Comparison of ENCODE assay signal across 8 mouse cellular contexts in the genomic region with DNA sequence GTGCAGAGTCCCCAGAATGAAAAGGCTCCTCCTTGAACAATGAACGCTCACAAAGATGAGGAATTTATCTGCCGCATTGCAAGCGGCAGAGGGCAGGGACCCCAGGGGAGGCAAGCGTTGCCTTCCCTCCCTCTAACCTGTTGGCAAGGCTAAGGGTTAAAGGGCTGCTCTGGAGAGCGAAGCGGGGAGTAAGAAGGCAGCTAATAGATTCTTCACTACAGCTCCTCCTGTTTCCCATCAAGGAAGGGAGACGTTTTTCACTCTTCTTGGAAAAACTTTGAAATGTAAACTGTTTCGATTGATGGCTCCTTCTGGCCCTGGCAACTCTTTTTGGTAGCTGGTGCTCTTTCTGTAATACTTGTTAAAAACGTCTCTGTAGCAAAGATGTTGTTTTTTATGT.
DNase-seq lines count a peak whose midpoint lies in the region; ATAC-seq and TF ChIP-seq lines count a peak whose summit lies in the region.

No protein-coding gene starts in this region.

- ATAC-seq in forebrain, postnatal 0 days, result peak; percentile 40; the same call in 1 of the 2 replicates
- ATAC-seq in midbrain, embryonic 12.5 days (ENCODE audit: low FRiP score, low read depth), result no peak

- H3K9ac ChIP-seq in forebrain, postnatal 0 days, result peak overlapping the region; percentile 47
- H3K9ac ChIP-seq in midbrain, embryonic 12.5 days (replicated peaks), result no peak overlapping the region

- WGBS in heart, embryonic 10.5 days, result 11% methylated on average over 9 of the region's 9 CpGs
- 2% methylated on average over 9 of the region's 9 CpGs for WGBS in forebrain, postnatal 0 days
- WGBS in midbrain, embryonic 12.5 days, result 10% methylated on average over 9 of the region's 9 CpGs

- H3K27me3 ChIP-seq in heart, embryonic 10.5 days (ENCODE audit: insufficient read depth, poor library complexity, severe bottlenecking), result no peaks in the 10 kb centered on the region
- H3K27me3 ChIP-seq in forebrain, postnatal 0 days (ENCODE audit: insufficient read depth, low read length), result no peaks in the 10 kb centered on the region
- no peaks in the 10 kb centered on the region for H3K27me3 ChIP-seq in midbrain, embryonic 12.5 days

- peak overlapping the region; percentile 46 for H3K4me3 ChIP-seq in heart, embryonic 10.5 days
- H3K4me3 ChIP-seq in forebrain, postnatal 0 days (ENCODE audit: low read depth, low read length), result peak overlapping the region; percentile 25; the same call in 1 of the 2 replicates
- H3K4me3 ChIP-seq in midbrain, embryonic 12.5 days, result peak overlapping the region; percentile 20; the same call in 1 of the 2 replicates

- H3K27ac ChIP-seq in heart, embryonic 10.5 days, result 0 out of 2 replicates have a peak overlapping the region, but pooled peaks have one; percentile 22
- H3K27ac ChIP-seq in forebrain, postnatal 0 days (ENCODE audit: low read depth, low read length), result peak overlapping the region; percentile 80
- no peak overlapping the region for H3K27ac ChIP-seq in midbrain, embryonic 12.5 days (replicated peaks)

- no peak for TF ChIP-seq POLR2A in brain, embryonic 14.5 days (IDR thresholded peaks at IDR 0.05; ENCODE audit: borderline replicate concordance, extremely low read depth, insufficient read depth, insufficient read length, poor library complexity, severe bottlenecking)

- no peaks in the 10 kb centered on the region for H3K9me3 ChIP-seq in heart, embryonic 10.5 days
- H3K9me3 ChIP-seq in forebrain, postnatal 0 days (ENCODE audit: low read length), result no peaks in the 10 kb centered on the region
- no peaks in the 10 kb centered on the region for H3K9me3 ChIP-seq in midbrain, embryonic 12.5 days

- no peak for DNase-seq in heart, embryonic 10.5 days (ENCODE audit: low spot score)
- no peak for DNase-seq in heart, adult 11 months
- DNase-seq in brain, embryonic 14.5 days (ENCODE audit: low read depth), result peak; percentile 68
- DNase-seq in forebrain, postnatal 0 days, result peak; percentile 75
- no peak for DNase-seq in urinary bladder, postnatal 36 days (ENCODE audit: low spot score in 2 of 2)
- DNase-seq in thymus, postnatal 14 days, result no peak
- no peak for DNase-seq in adrenal gland, adult 2 months

- 0 out of 2 replicates have a peak, but pooled peaks cover 5% of the 10 kb centered on the region for H3K4me1 ChIP-seq in heart, embryonic 10.5 days
- no peaks in the 10 kb centered on the region for H3K4me1 ChIP-seq in forebrain, postnatal 0 days (ENCODE audit: insufficient read depth)
- peaks cover 7% of the 10 kb centered on the region for H3K4me1 ChIP-seq in midbrain, embryonic 12.5 days

- no peaks in the 10 kb centered on the region for H3K36me3 ChIP-seq in heart, embryonic 10.5 days
- no peaks in the 10 kb centered on the region for H3K36me3 ChIP-seq in forebrain, postnatal 0 days (ENCODE audit: insufficient read depth)
- no peaks in the 10 kb centered on the region for H3K36me3 ChIP-seq in midbrain, embryonic 12.5 days

- H3K4me2 ChIP-seq in forebrain, postnatal 0 days (ENCODE audit: low read depth), result peak overlapping the region; percentile 49
- H3K4me2 ChIP-seq in midbrain, embryonic 12.5 days (replicated peaks), result peak overlapping the region; percentile 48

- TF ChIP-seq CTCF in brain, embryonic 14.5 days (IDR thresholded peaks at IDR 0.05; ENCODE audit: borderline replicate concordance, extremely low read depth, insufficient read depth, insufficient read length), result no peak
- TF ChIP-seq CTCF in forebrain, postnatal 0 days (IDR thresholded peaks at IDR 0.05; ENCODE audit: low read depth), result no peak

Comparison
In these comparisons a context has a peak if more than half of its experiments do, and no peak if none do; other contexts are left out.
1. DNase-seq: peak in brain, embryonic 14.5 days (single experiment) and forebrain, postnatal 0 days (single experiment); none in heart, embryonic 10.5 days (single experiment), heart, adult 11 months (single experiment), urinary bladder, postnatal 36 days (0 of 2), thymus, postnatal 14 days (single experiment) and adrenal gland, adult 2 months (single experiment).
2. Peak in every context shown above with its lines, with median percentiles within 50 percentile points of each other: H3K4me3 ChIP-seq.